Mouse (Mus musculus) ES-Bruce4 (cell line): ENCODE measurements around the gene Csad. TPM values are rescaled to one million over a fixed set of nuclear protein-coding genes. Genes with fewer than 3 reads are reported as not detected.

ENCODE experiments used
- H3K27ac ChIP-seq: 2 replicates; pipeline ENCODE4 v1.5.1; 2012; ENCODE audit warnings: low read length, inconsistent platforms; ENCODE audit not compliant: insufficient read depth
- H3K27me3 ChIP-seq: 2 replicates; pipeline ENCODE4 v1.6.1; 2012; ENCODE audit warnings: mild to moderate bottlenecking, low read length, inconsistent platforms; ENCODE audit not compliant: control insufficient read depth, poor library complexity, insufficient read depth, severe bottlenecking
- H3K36me3 ChIP-seq: 2 replicates; pipeline ENCODE4 v1.6.1; 2012; ENCODE audit warnings: inconsistent platforms, mild to moderate bottlenecking, low read length, moderate library complexity; ENCODE audit not compliant: control insufficient read depth, poor library complexity, insufficient read depth, severe bottlenecking
- H3K4me1 ChIP-seq: one replicate; pipeline ENCODE4 v1.8.1; 2011; ENCODE audit warnings: low read length; ENCODE audit not compliant: control insufficient read depth, insufficient read depth
- H3K4me3 ChIP-seq: 2 replicates; pipeline ENCODE4 v1.5.1; 2011; ENCODE audit warnings: low read depth, mild to moderate bottlenecking, low read length
- H3K9ac ChIP-seq: 2 replicates; pipeline ENCODE4 v1.6.1; 2012; ENCODE audit warnings: low read depth, mild to moderate bottlenecking, inconsistent platforms; ENCODE audit not compliant: poor library complexity, severe bottlenecking
- H3K9me3 ChIP-seq: replicated peaks from 2 replicates; pipeline ENCODE4 v1.6.1; 2012; ENCODE audit warnings: mild to moderate bottlenecking, low read length, inconsistent platforms; ENCODE audit not compliant: control insufficient read depth, poor library complexity, insufficient read depth, severe bottlenecking
- CTCF ChIP-seq: IDR thresholded peaks from one replicate; pipeline ENCODE4 v1.8.1; 2011; ENCODE audit warnings: low read depth, low read length
- EP300 ChIP-seq: IDR thresholded peaks from 2 replicates; pipeline ENCODE4 v1.6.1; 2011; ENCODE audit warnings: low read depth, low read length; ENCODE audit not compliant: insufficient read depth
- POLR2A ChIP-seq: IDR thresholded peaks from one replicate; pipeline ENCODE4 v1.8.1; 2011; ENCODE audit warnings: low read length; ENCODE audit not compliant: insufficient read depth
- polyA plus RNA-seq: library from polyadenylated mRNA; stranded (reverse); fragments of >200 nt; gene quantifications from 2 replicates; pipeline ENCODE4 v1.2.4, GENCODE M21; 2011; ENCODE audit warnings: low read depth; ENCODE audit not compliant: missing spikeins, insufficient read depth, insufficient read length

Csad gene
- polyA plus RNA-seq, 1 experiment, result 17.8 TPM

GRCm38 (mm10) chr15:102152646-102153045 is 51.9 kb downstream of the Csad start:
- Histone ChIP-seq H3K36me3 (no peaks in the 10 kb centered on the region), H3K4me1 (peaks cover 9% of the 10 kb centered on the region), H3K27me3 (no peaks in the 10 kb centered on the region), H3K9me3 (no peaks in the 10 kb centered on the region), H3K27ac (no peak overlapping the region), H3K4me3 (no peak overlapping the region), H3K9ac (no peak overlapping the region)
- no peak for TF ChIP-seq EP300
- no peak for TF ChIP-seq CTCF
- no peak for TF ChIP-seq POLR2A

- Histone ChIP-seq H3K4me3 (peak within 1 kb of the TSS; percentile 2; the same call in 1 of the 2 replicates), H3K9me3 (no peaks in the 10 kb centered on the region), H3K9ac (peak within 1 kb of the TSS; percentile 45), H3K4me1 (peaks cover 7% of the 10 kb centered on the region), H3K27me3 (no peaks in the 10 kb centered on the region), H3K36me3 (no peaks in the 10 kb centered on the region), H3K27ac (no peak within 1 kb of the TSS)
- no peak for TF ChIP-seq CTCF
Measured at GRCm38 (mm10) chr15:102150301-102151135, 54.0 kb downstream of the Csad start, which contains the start of gene Soat2. Gene Soat2 (plus strand): TSS chr15:102150526.

- H3K4me3 ChIP-seq, result no peak overlapping the region
- TF ChIP-seq EP300, result no peak
- TF ChIP-seq CTCF, result no peak
- TF ChIP-seq POLR2A, result no peak
- no peak overlapping the region for H3K27ac ChIP-seq
- peaks cover 7% of the 10 kb centered on the region for H3K4me1 ChIP-seq
- no peak overlapping the region for H3K9ac ChIP-seq
- H3K9me3 ChIP-seq, result no peaks in the 10 kb centered on the region
- H3K27me3 ChIP-seq, result 0 out of 2 replicates have a peak, but pooled peaks cover 5% of the 10 kb centered on the region
- H3K36me3 ChIP-seq, result no peaks in the 10 kb centered on the region
Measured at GRCm38 (mm10) chr15:102149561-102149960, 55.0 kb downstream of the Csad start.

GRCm38 (mm10) chr15:102147674-102148402 is 56.7 kb downstream of the Csad start:
- no peaks in the 10 kb centered on the region for H3K36me3 ChIP-seq
- H3K27ac ChIP-seq, result no peak overlapping the region
- H3K4me1 ChIP-seq, result peaks cover 6% of the 10 kb centered on the region
- H3K9ac ChIP-seq, result no peak overlapping the region
- peaks cover 11% of the 10 kb centered on the region; the same call in 1 of the 2 replicates for H3K27me3 ChIP-seq
- TF ChIP-seq POLR2A, result no peak
- TF ChIP-seq EP300, result no peak
- TF ChIP-seq CTCF, result no peak
- H3K4me3 ChIP-seq, result no peak overlapping the region
- H3K9me3 ChIP-seq, result no peaks in the 10 kb centered on the region

- no peak overlapping the region for H3K4me3 ChIP-seq
- H3K27me3 ChIP-seq, result peaks cover 11% of the 10 kb centered on the region; the same call in 1 of the 2 replicates
- H3K27ac ChIP-seq, result no peak overlapping the region
- peaks cover 5% of the 10 kb centered on the region for H3K4me1 ChIP-seq
- H3K36me3 ChIP-seq, result no peaks in the 10 kb centered on the region
- H3K9me3 ChIP-seq, result no peaks in the 10 kb centered on the region
- no peak for TF ChIP-seq EP300
- TF ChIP-seq CTCF, result peak; percentile 23
- H3K9ac ChIP-seq, result no peak overlapping the region
Measured at GRCm38 (mm10) chr15:102146882-102147281, 57.6 kb downstream of the Csad start.

- Histone ChIP-seq H3K27ac (no peak overlapping the region), H3K9ac (no peak overlapping the region), H3K9me3 (no peaks in the 10 kb centered on the region), H3K36me3 (no peaks in the 10 kb centered on the region), H3K27me3 (peaks cover 11% of the 10 kb centered on the region; the same call in 1 of the 2 replicates), H3K4me1 (peaks cover 4% of the 10 kb centered on the region), H3K4me3 (no peak overlapping the region)
- TF ChIP-seq EP300 (no peak), CTCF (no peak), POLR2A (no peak)
Measured at GRCm38 (mm10) chr15:102146089-102146488, 58.4 kb downstream of the Csad start.
